Mouse (Mus musculus) CH12.LX (cell line): Measurements from ENCODE around the gene Gtf2b. TPM values are rescaled to one million over a fixed set of nuclear protein-coding genes. Genes with fewer than 3 reads are reported as not detected.

ENCODE experiments used
- DNase-seq: peaks from one replicate; pipeline ENCODE4 v3.0.0-alpha.2; 2013; ENCODE audit errors: extremely low read depth
- H3K27ac ChIP-seq: 2 replicates; pipeline ENCODE4 v1.5.1; 2012; ENCODE audit warnings: low read depth, mild to moderate bottlenecking, control low read depth, moderate library complexity; ENCODE audit not compliant: insufficient read depth
- H3K27me3 ChIP-seq: replicated peaks from 2 replicates; pipeline ENCODE3; 2012; ENCODE audit warnings: inconsistent platforms
- H3K36me3 ChIP-seq, 2 experiments: replicated peaks in 1 of 2; 2 replicates each; pipeline versions ENCODE3 to v1.6.1; 2012; ENCODE audit warnings: inconsistent platforms in 1 of 2, low read length in 1 of 2, mild to moderate bottlenecking in 1 of 2, mixed read lengths in 1 of 2, moderate library complexity in 1 of 2; ENCODE audit not compliant: control insufficient read depth in 1 of 2, insufficient read depth in 1 of 2
- H3K4me1 ChIP-seq, 2 experiments: 2 replicates each; pipeline ENCODE4 v1.6.1; 2012; ENCODE audit warnings: inconsistent platforms in 1 of 2, moderate library complexity in 1 of 2; ENCODE audit not compliant: insufficient read depth in 2 of 2, control insufficient read depth in 1 of 2
- H3K4me2 ChIP-seq: 2 replicates; pipeline ENCODE4 v1.6.1; 2012; ENCODE audit warnings: low read depth, mild to moderate bottlenecking, control low read depth; ENCODE audit not compliant: poor library complexity, insufficient read depth, severe bottlenecking
- H3K4me3 ChIP-seq, 3 experiments: fragments of 150-350 bp in 1 of 3; sonication (generic) in 1 of 3; replicated peaks in 1 of 3; 2 replicates each; pipeline versions ENCODE3 to v1.5.1; 2011 to 2012; ENCODE audit warnings: low read depth in 2 of 3, low read length in 2 of 3, mild to moderate bottlenecking in 2 of 3, moderate library complexity in 2 of 3, control low read depth in 1 of 3, improper control_type of control experiment in 1 of 3, inconsistent platforms in 1 of 3, mixed read lengths in 1 of 3; ENCODE audit not compliant: poor library complexity in 1 of 3
- H3K79me2 ChIP-seq: replicated peaks from 2 replicates; pipeline ENCODE4 v1.6.1; 2012; ENCODE audit warnings: mild to moderate bottlenecking, moderate library complexity; ENCODE audit not compliant: control insufficient read depth, poor library complexity, insufficient read depth, severe bottlenecking; ENCODE audit errors: extremely low read depth
- H3K9ac ChIP-seq: 2 replicates; pipeline ENCODE4 v1.6.1; 2012; ENCODE audit warnings: low read depth, mild to moderate bottlenecking, control low read depth, moderate library complexity; ENCODE audit not compliant: insufficient read depth
- H3K9me3 ChIP-seq: replicated peaks from 2 replicates; pipeline ENCODE3; 2012; ENCODE audit warnings: low read length, inconsistent platforms, mixed read lengths
- BHLHE40 ChIP-seq: IDR thresholded peaks from 2 replicates; pipeline ENCODE4 v1.6.1; 2011; ENCODE audit warnings: mild to moderate bottlenecking, low read depth, low read length, improper control_type of control experiment
- CHD2 ChIP-seq: IDR thresholded peaks from 2 replicates; pipeline ENCODE4 v1.6.1; 2011; ENCODE audit warnings: low read length, improper control_type of control experiment
- CTCF ChIP-seq, 2 experiments: IDR thresholded peaks in 1 of 2; conservative IDR thresholded peaks in 1 of 2; 2 replicates each; pipeline ENCODE4 v1.5.1; 2011 to 2012; ENCODE audit warnings: low read depth in 2 of 2, low read length in 2 of 2, improper control_type of control experiment in 1 of 2, inconsistent platforms in 1 of 2, mild to moderate bottlenecking in 1 of 2, moderate library complexity in 1 of 2
- E2F4 ChIP-seq: IDR thresholded peaks from 2 replicates; pipeline ENCODE4 v1.6.1; 2011; ENCODE audit warnings: low read depth, low read length, improper control_type of control experiment; ENCODE audit not compliant: insufficient replicate concordance
- GABPA ChIP-seq: IDR thresholded peaks from 2 replicates; pipeline ENCODE4 v1.6.1; 2012; ENCODE audit warnings: low read depth, low read length, improper control_type of control experiment, inconsistent platforms; ENCODE audit not compliant: insufficient replicate concordance
- JUN ChIP-seq: IDR thresholded peaks from 2 replicates; pipeline ENCODE4 v1.6.1; 2011; ENCODE audit warnings: low read depth, mild to moderate bottlenecking, low read length, improper control_type of control experiment, moderate library complexity; ENCODE audit not compliant: insufficient read depth
- JUND ChIP-seq: conservative IDR thresholded peaks from 2 replicates; pipeline ENCODE4 v1.6.1; 2011; ENCODE audit warnings: low read depth, low read length, improper control_type of control experiment
- MAFK ChIP-seq: IDR thresholded peaks from 2 replicates; pipeline ENCODE4 v1.6.1; 2011; ENCODE audit warnings: low read length, improper control_type of control experiment; ENCODE audit not compliant: insufficient replicate concordance
- MAX ChIP-seq: IDR thresholded peaks from 2 replicates; pipeline ENCODE4 v1.6.1; 2011; ENCODE audit warnings: low read length, improper control_type of control experiment
- MEF2A ChIP-seq: IDR thresholded peaks from 2 replicates; pipeline ENCODE4 v1.6.1; 2014; ENCODE audit warnings: low read depth, mild to moderate bottlenecking, inconsistent platforms, low read length, improper control_type of control experiment, borderline replicate concordance
- MYC ChIP-seq: IDR thresholded peaks from 2 replicates; pipeline ENCODE4 v1.6.1; 2011; ENCODE audit warnings: low read depth, mild to moderate bottlenecking, improper control_type of control experiment, low read length
- NELFE ChIP-seq: IDR thresholded peaks from 2 replicates; pipeline ENCODE4 v1.6.1; 2011; ENCODE audit warnings: low read depth, low read length, improper control_type of control experiment
- NRF1 ChIP-seq: IDR thresholded peaks from 2 replicates; pipeline ENCODE4 v1.6.1; 2014; ENCODE audit warnings: low read depth, mild to moderate bottlenecking, inconsistent platforms, low read length, improper control_type of control experiment, moderate library complexity
- POLR2A ChIP-seq: IDR thresholded peaks from 2 replicates; pipeline ENCODE4 v1.6.1; 2011; ENCODE audit warnings: low read depth, mild to moderate bottlenecking, improper control_type of control experiment, low read length
- RCOR1 ChIP-seq: conservative IDR thresholded peaks from 2 replicates; pipeline ENCODE4 v1.6.1; 2012; ENCODE audit warnings: low read depth, mild to moderate bottlenecking, inconsistent platforms, low read length, improper control_type of control experiment
- SMC3 ChIP-seq: IDR thresholded peaks from 2 replicates; pipeline ENCODE4 v1.6.1; 2011; ENCODE audit warnings: low read depth, low read length, improper control_type of control experiment
- TCF12 ChIP-seq: IDR thresholded peaks from 2 replicates; pipeline ENCODE4 v1.6.1; 2014; ENCODE audit warnings: low read depth, mild to moderate bottlenecking, inconsistent platforms, low read length, improper control_type of control experiment
- UBTF ChIP-seq: IDR thresholded peaks from 2 replicates; pipeline ENCODE4 v1.6.1; 2012; ENCODE audit warnings: low read depth, mild to moderate bottlenecking, inconsistent platforms, low read length, improper control_type of control experiment, moderate library complexity
- USF1 ChIP-seq: IDR thresholded peaks from 2 replicates; pipeline ENCODE4 v1.6.1; 2014; ENCODE audit warnings: low read depth, mild to moderate bottlenecking, inconsistent platforms, low read length, improper control_type of control experiment
- USF2 ChIP-seq: conservative IDR thresholded peaks from 2 replicates; pipeline ENCODE4 v1.6.1; 2011; ENCODE audit warnings: low read depth, low read length, improper control_type of control experiment
- ZC3H11A ChIP-seq: IDR thresholded peaks from 2 replicates; pipeline ENCODE4 v1.6.1; 2012; ENCODE audit warnings: low read depth, mild to moderate bottlenecking, inconsistent platforms, low read length, improper control_type of control experiment
- ZKSCAN1 ChIP-seq: IDR thresholded peaks from 2 replicates; pipeline ENCODE4 v1.6.1; 2012; ENCODE audit warnings: low read depth, inconsistent platforms, low read length, improper control_type of control experiment, borderline replicate concordance
- ZMIZ1 ChIP-seq: IDR thresholded peaks from 2 replicates; pipeline ENCODE4 v1.6.1; 2012; ENCODE audit warnings: low read depth, mild to moderate bottlenecking, inconsistent platforms, low read length, improper control_type of control experiment
- ZNF384 ChIP-seq: IDR thresholded peaks from 2 replicates; pipeline ENCODE4 v1.6.1; 2012; ENCODE audit warnings: low read depth, low read length, improper control_type of control experiment, inconsistent platforms
- dilution Hi-C: fragments of 300-500 bp; cut with MboI; formaldehyde crosslinking; loops from 2 replicates; pipeline ENCODE4 v1.14.3; 2020; ENCODE audit warnings: low sequenced_read_pairs; ENCODE audit not compliant: extremely low pct_unique_long_range_greater_than_20kb, extremely low pct_ligation_motif_present
- in situ Hi-C: fragments of 300-500 bp; cut with MboI; formaldehyde crosslinking; loops from 3 replicates; pipeline ENCODE4 v1.14.3; 2019; ENCODE audit warnings: low sequenced_read_pairs, low pct_ligation_motif_present, low pct_unique_long_range_greater_than_20kb, mixed read lengths
- polyA plus RNA-seq: library from polyadenylated mRNA; unstranded; fragments of >175 nt; gene quantifications from 2 replicates; pipeline ENCODE4 v1.2.1, GENCODE M21; 2012; ENCODE audit warnings: low read depth; ENCODE audit not compliant: insufficient read length
- total RNA-seq, 2 experiments: library from RNA; depleted of rRNA; stranded (reverse); fragments of 300-350 nt in 1 of 2; fragments of >200 nt in 1 of 2; gene quantifications; 2 replicates each; pipeline ENCODE4 v1.2.3; 2012 to 2014

The Gtf2b gene
- total and polyA plus RNA-seq, 3 experiments = 120 to 297 (median 138) TPM

DNA sequence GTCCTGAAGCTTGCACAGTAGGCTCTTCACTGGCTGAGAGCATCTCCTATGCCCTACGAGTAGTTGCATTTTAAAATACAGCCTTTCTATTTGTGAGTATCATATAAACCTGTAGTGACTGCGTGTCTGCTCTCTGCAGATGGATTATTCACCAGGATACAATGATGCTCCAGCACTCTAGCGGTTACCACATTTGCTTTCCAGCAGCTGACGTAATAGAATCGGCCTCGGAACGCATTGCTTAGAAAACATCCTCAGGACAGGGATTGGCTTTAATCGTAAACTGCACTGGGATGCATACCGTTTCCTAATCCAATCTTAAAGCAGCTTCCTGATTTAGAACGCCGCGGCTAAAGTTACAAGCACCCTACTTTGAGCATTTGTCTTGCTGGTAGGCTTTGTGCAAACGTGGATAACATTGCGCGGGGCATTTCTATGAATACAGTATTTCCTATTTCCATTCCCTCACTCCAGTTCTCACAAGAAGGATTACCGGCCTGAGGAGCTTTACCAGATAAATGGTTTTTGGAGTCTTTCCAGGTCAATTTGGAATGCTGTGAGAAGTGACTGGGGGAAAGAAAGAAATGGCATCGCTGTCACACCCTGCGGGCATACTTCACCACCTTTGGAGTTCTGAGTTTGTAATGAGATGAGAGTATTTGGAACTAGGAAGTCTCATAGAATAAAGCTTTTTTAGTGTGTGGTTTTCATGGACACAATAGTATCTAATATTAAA is 9.5 kb upstream of the Gtf2b start:
- Histone ChIP-seq H3K4me3 (no peak overlapping the region), H3K9ac (no peak overlapping the region)
- no peak for TF ChIP-seq GABPA
- TF ChIP-seq E2F4 = no peak
- no peak for TF ChIP-seq ZMIZ1
- no peak for TF ChIP-seq NRF1
- no peak for TF ChIP-seq MAFK
- TF ChIP-seq ZNF384 = no peak
- TF ChIP-seq USF1 = no peak
- TF ChIP-seq JUN = no peak
- no peak for TF ChIP-seq ZKSCAN1
- no peak for TF ChIP-seq USF2
- TF ChIP-seq JUND = no peak
- no peak for TF ChIP-seq SMC3
- no peak for TF ChIP-seq ZC3H11A
- no peak for TF ChIP-seq TCF12
- TF ChIP-seq RCOR1 = no peak
- no peak for TF ChIP-seq MAX
- no peak for TF ChIP-seq BHLHE40
- TF ChIP-seq, all 38 proteins: peak for 0
- no peaks in the 10 kb centered on the region for H3K4me1 ChIP-seq
- in situ Hi-C loops (no loop called here), dilution Hi-C loops (no loop called here)
- DNase-seq = no peak
- peaks cover 0 to 4% of the 10 kb centered on the region in 2 experiments for H3K36me3 ChIP-seq
- H3K4me2 ChIP-seq = no peak overlapping the region
- no peak overlapping the region for H3K27ac ChIP-seq
- no peaks in the 10 kb centered on the region for H3K79me2 ChIP-seq
- no peaks in the 10 kb centered on the region for H3K9me3 ChIP-seq
- H3K27me3 ChIP-seq = no peaks in the 10 kb centered on the region

DNA sequence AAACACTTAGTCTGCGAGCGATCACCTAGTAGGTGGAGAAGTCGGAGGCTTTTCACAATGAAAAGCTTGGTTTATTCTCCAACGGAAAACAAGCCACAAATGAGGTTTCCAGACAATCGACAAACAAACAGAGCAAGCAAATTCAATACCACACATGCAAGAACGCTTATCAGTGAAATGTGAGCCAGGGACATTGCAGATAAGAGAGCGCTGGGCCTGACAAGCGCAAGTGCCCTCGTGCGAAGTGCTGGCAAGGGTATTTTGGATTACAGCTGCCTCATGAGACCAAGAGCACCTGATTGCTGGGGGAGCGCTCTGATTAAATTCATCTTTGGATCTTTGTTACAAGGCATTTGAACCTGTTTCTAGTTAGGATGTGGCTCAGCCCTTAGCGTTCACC is 7.0 kb upstream of the Gtf2b start:
- Histone ChIP-seq H3K9ac (no peak overlapping the region), H3K4me3 (no peak overlapping the region), H3K36me3 (peaks cover 0 to 4% of the 10 kb centered on the region in 2 experiments), H3K4me1 (no peaks in the 10 kb centered on the region), H3K79me2 (no peaks in the 10 kb centered on the region), H3K27me3 (no peaks in the 10 kb centered on the region), H3K27ac (no peak overlapping the region), H3K4me2 (no peak overlapping the region), H3K9me3 (no peaks in the 10 kb centered on the region)
- dilution Hi-C loops (no loop called here), in situ Hi-C loops (no loop called here)
- TF ChIP-seq UBTF (no peak), MEF2A (no peak), CHD2 (no peak), USF2 (no peak), E2F4 (no peak), CTCF (conservative IDR thresholded peaks at IDR 0.05 in 1 of 2, IDR thresholded peaks at IDR 0.05 in 1 of 2; ENCODE audit: low read depth in 2 of 2, low read length in 2 of 2) (no peak), ZNF384 (no peak), POLR2A (no peak), MYC (no peak), JUND (no peak), NELFE (no peak)
- DNase-seq = no peak
